Mouse (Mus musculus) hindbrain, postnatal 0 days (tissue): ENCODE data around the gene Atcay. TPM values are rescaled to one million over a fixed set of nuclear protein-coding genes. Genes with fewer than 3 reads are reported as not detected.

Source experiments
- ATAC-seq: fragments of 200-750 bp; cut with Nextera tagmentation; 2 replicates; pipeline ENCODE4 v1.8.0; 2017; ENCODE audit warnings: mild to moderate bottlenecking, moderate TSS enrichment, moderate library complexity
- DNase-seq: peaks from one replicate; pipeline ENCODE4 v3.0.0-alpha.2; 2015; ENCODE audit warnings: low spot score
- H3K27ac ChIP-seq: fragments of 300-500 bp; sonication (generic); 2 replicates; pipeline ENCODE4 v1.5.1; 2014; ENCODE audit warnings: mild to moderate bottlenecking
- H3K27me3 ChIP-seq: fragments of 300-500 bp; sonication (generic); 2 replicates; pipeline ENCODE4 v1.6.1; 2014; ENCODE audit warnings: low read length, mixed read lengths; ENCODE audit not compliant: insufficient read depth
- H3K36me3 ChIP-seq: fragments of 300-500 bp; sonication (generic); 2 replicates; pipeline ENCODE4 v1.6.1; 2014; ENCODE audit warnings: low read length, mixed read lengths; ENCODE audit not compliant: insufficient read depth
- H3K4me1 ChIP-seq: fragments of 300-500 bp; sonication (generic); 2 replicates; pipeline ENCODE4 v1.6.1; 2014; ENCODE audit warnings: antibody characterized with exemption, low read length, mixed read lengths; ENCODE audit not compliant: insufficient read depth
- H3K4me2 ChIP-seq: fragments of 300-500 bp; sonication (generic); 2 replicates; pipeline ENCODE4 v1.6.1; 2014; ENCODE audit warnings: low read depth, mild to moderate bottlenecking, low read length, moderate library complexity, mixed read lengths
- H3K4me3 ChIP-seq: fragments of 300-500 bp; sonication (generic); 2 replicates; pipeline ENCODE4 v1.5.1; 2014; ENCODE audit warnings: low read length
- H3K9ac ChIP-seq: fragments of 300-500 bp; sonication (generic); replicated peaks from 2 replicates; pipeline ENCODE4 v1.6.1; 2014; ENCODE audit warnings: mild to moderate bottlenecking, low read length, moderate library complexity, mixed read lengths
- H3K9me3 ChIP-seq: fragments of 300-500 bp; sonication (generic); 2 replicates; pipeline ENCODE4 v1.6.1; 2016; ENCODE audit warnings: low read length, mixed read lengths
- CTCF ChIP-seq: IDR thresholded peaks from 2 replicates; pipeline ENCODE4 v1.5.1; 2016; ENCODE audit warnings: antibody characterized with exemption, control low read depth, low read depth
- WGBS: fragments of 180-500 bp; shearing (Covaris S2); extraction: QIAGEN DNeasy Blood & Tissue Kit; methylation state at CpG from one replicate; pipeline ENCODE4 v1.1.7; 2014; 5-methylcytosine and 5-hydroxymethylcytosine counted together
- polyA plus RNA-seq: library from polyadenylated mRNA; unstranded; fragments of >200 nt; fragmentation: Nextera tagmentation; extraction: Ambion mirVana; gene quantifications from 2 replicates; pipeline ENCODE4 v1.2.1, GENCODE M21; 2015
- total RNA-seq: library from RNA; depleted of rRNA; stranded (reverse); fragments of >200 nt; gene quantifications from 2 replicates; pipeline ENCODE4 v1.2.3, GENCODE M21; 2014

The Atcay gene
- total and polyA plus RNA-seq, 2 experiments from 2014 or later, result 70.2 to 197 TPM

DNA sequence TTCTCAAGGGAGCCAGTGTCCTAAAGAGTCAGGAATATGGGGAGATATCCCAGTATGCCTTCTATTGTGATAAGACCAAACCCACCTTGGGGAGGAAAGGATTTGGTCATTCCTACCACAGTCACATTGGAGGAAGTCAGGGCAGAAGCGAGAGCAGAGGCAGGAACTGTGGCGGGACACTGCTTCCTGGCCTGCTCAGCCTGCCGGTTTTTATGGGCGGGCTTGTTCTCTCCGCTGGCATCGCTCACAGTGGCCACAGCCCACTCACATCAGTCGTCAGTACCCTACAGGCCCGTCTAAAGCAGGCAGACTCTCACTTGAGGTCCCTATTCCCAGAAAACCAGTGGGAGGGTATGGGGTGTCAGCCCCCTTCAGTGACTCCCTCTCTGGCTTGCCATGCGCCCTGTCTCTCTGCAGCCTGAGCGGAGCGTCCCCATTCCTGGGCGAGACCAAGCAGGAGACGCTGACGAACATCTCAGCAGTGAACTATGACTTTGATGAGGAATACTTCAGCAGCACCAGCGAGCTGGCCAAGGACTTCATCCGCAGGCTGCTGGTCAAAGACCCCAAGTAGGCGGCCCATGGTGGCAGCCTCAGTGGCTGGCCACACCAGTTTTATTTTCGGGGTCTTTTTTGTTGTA, 39.2 kb downstream of the Atcay start:
- Histone ChIP-seq H3K9ac (no peak overlapping the region; the same call in 1 of the 2 replicates), H3K36me3 (peaks cover 20% of the 10 kb centered on the region; the same call in 1 of the 2 replicates), H3K27ac (peak overlapping the region; percentile 93), H3K4me1 (peaks cover 9% of the 10 kb centered on the region; the same call in 1 of the 2 replicates), H3K9me3 (no peaks in the 10 kb centered on the region), H3K4me3 (no peak overlapping the region), H3K27me3 (peaks cover 9% of the 10 kb centered on the region; the same call in 1 of the 2 replicates), H3K4me2 (peak overlapping the region; percentile 95)
- DNase-seq (no peak), ATAC-seq (no peak)
- 87% methylated on average over 18 of the region's 18 CpGs for WGBS
- no peak for TF ChIP-seq CTCF

DNA sequence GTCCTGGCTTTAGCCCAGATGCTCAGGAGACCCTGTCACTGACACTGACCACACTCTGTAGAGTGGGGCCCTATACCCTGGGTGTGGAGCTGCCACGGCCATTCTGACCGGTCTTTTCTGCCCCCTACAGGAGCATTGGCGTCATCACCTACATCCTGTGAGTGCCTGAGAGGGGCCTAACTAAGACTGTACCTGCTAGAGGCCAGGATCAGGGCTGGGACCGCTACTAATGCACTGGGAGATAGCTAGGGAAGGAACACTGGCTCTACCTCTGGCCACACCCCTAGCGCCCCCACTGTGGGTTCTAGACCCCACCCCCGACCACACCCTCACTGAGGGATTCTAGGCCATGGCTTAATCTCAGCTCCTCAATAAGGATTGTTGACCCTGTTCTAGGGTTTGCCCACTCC, 39.7 kb downstream of the Atcay start:
- no peak for DNase-seq
- Histone ChIP-seq H3K4me2 (no peak overlapping the region), H3K27me3 (peaks cover 8% of the 10 kb centered on the region; the same call in 1 of the 2 replicates), H3K9ac (no peak overlapping the region), H3K4me3 (no peak overlapping the region), H3K9me3 (no peaks in the 10 kb centered on the region), H3K4me1 (peaks cover 9% of the 10 kb centered on the region; the same call in 1 of the 2 replicates), H3K27ac (no peak overlapping the region), H3K36me3 (peaks cover 20% of the 10 kb centered on the region; the same call in 1 of the 2 replicates)
- no peak for ATAC-seq
- 79% methylated on average over 6 of the region's 6 CpGs for WGBS
- peak; percentile 44 for TF ChIP-seq CTCF

GRCm38 (mm10) chr10:81190236-81190911, 40.3 kb downstream of the Atcay start:
- Histone ChIP-seq H3K9ac (no peak overlapping the region), H3K4me1 (peaks cover 9% of the 10 kb centered on the region; the same call in 1 of the 2 replicates), H3K4me2 (no peak overlapping the region), H3K9me3 (no peaks in the 10 kb centered on the region), H3K36me3 (peaks cover 22% of the 10 kb centered on the region; the same call in 1 of the 2 replicates), H3K4me3 (no peak overlapping the region), H3K27ac (no peak overlapping the region), H3K27me3 (peaks cover 2% of the 10 kb centered on the region; the same call in 1 of the 2 replicates)
- 72% methylated on average over 31 of the region's 31 CpGs for WGBS
- TF ChIP-seq CTCF, result peak; percentile 62
- DNase-seq (peak; percentile 17), ATAC-seq (no peak)

DNA sequence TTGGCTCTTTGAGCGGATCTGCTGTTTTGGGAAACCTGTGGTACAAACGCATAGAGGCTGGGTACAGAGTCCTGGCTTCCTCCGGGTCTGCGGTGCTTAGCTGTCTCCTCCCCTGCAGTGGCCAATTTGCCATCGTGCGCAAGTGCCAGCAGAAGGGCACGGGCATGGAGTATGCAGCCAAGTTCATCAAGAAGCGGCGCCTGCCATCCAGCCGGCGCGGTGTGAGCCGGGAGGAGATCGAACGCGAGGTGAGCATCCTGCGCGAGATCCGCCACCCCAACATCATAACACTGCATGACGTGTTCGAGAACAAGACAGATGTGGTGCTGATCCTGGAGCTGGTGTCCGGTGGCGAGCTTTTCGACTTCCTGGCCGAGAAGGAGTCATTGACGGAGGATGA, 40.8 kb downstream of the Atcay start:
- DNase-seq (no peak), ATAC-seq (no peak)
- H3K9me3 ChIP-seq, result no peaks in the 10 kb centered on the region
- no peak overlapping the region for H3K4me3 ChIP-seq
- H3K27ac ChIP-seq, result no peak overlapping the region
- no peak overlapping the region for H3K9ac ChIP-seq
- peaks cover 9% of the 10 kb centered on the region; the same call in 1 of the 2 replicates for H3K4me1 ChIP-seq
- no peak overlapping the region for H3K4me2 ChIP-seq
- H3K27me3 ChIP-seq, result no peaks in the 10 kb centered on the region
- TF ChIP-seq CTCF, result no peak
- 78% methylated on average over 26 of the region's 26 CpGs for WGBS
- H3K36me3 ChIP-seq, result peaks cover 27% of the 10 kb centered on the region; the same call in 1 of the 2 replicates

DNA sequence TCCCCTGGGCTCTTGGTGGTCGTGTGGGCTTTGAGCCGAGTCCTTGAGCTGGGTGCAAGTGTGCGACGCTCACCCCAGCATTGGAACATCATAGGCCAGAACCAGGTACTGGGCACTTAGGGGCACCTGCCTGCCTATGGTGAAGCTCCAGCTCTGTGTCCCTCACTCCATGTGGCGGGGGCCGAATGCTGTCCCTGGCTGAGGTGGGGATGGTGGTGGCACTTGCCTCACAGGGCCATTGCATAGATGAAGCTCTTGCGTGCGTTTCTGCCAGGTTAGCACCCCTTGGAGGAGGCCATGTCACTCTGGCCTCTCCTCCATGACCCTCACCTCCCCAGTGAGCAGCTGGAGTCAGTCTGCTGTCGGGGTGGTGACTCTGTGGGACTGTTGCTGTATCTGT, 43.5 kb downstream of the Atcay start:
- Histone ChIP-seq H3K27ac (no peak overlapping the region), H3K4me3 (no peak overlapping the region), H3K36me3 (peaks cover 35% of the 10 kb centered on the region; the same call in 1 of the 2 replicates), H3K9me3 (no peaks in the 10 kb centered on the region), H3K27me3 (no peaks in the 10 kb centered on the region), H3K4me1 (no peaks in the 10 kb centered on the region), H3K9ac (no peak overlapping the region), H3K4me2 (no peak overlapping the region)
- ATAC-seq (no peak), DNase-seq (no peak)
- TF ChIP-seq CTCF, result no peak
- WGBS, result 96% methylated on average over 9 of the region's 9 CpGs

- no peaks in the 10 kb centered on the region for H3K9me3 ChIP-seq
- DNase-seq (no peak), ATAC-seq (no peak)
- no peaks in the 10 kb centered on the region for H3K27me3 ChIP-seq
- no peak overlapping the region for H3K4me3 ChIP-seq
- H3K4me1 ChIP-seq, result no peaks in the 10 kb centered on the region
- H3K27ac ChIP-seq, result no peak overlapping the region
- TF ChIP-seq CTCF, result no peak
- H3K36me3 ChIP-seq, result peaks cover 48% of the 10 kb centered on the region
- no peak overlapping the region for H3K4me2 ChIP-seq
- no peak overlapping the region for H3K9ac ChIP-seq
- WGBS, result 70% methylated on average over 4 of the region's 4 CpGs
Measured at GRCm38 (mm10) chr10:81184765-81185164, 45.9 kb downstream of the Atcay start.
